28 mouse cellular contexts compared by ENCODE assay signal in genomic region chr7:134696126-134696979, GRCm38 (mm10). TPM values are rescaled to one million over a fixed set of nuclear protein-coding genes. Genes with fewer than 3 reads are reported as not detected.
DNase-seq lines count a peak whose midpoint lies in the region; ATAC-seq and TF ChIP-seq lines count a peak whose summit lies in the region.
"Had no signal": no experiment of that assay in that cellular context is flagged by ENCODE, and none has a peak within 500 bp of the region (broad histone marks: within the 10 kb centered on the region; RNA-seq: fewer than 3 reads in every experiment).

No protein-coding gene starts in this region.

- H3K4me1 ChIP-seq in E14TG2a.4 (replicated peaks; ENCODE audit: low read depth, low read length), result peaks cover 88% of the 10 kb centered on the region
- H3K4me1 ChIP-seq in embryonic facial prominence, embryonic 10.5 days, result peaks cover 31% of the 10 kb centered on the region
- H3K4me1 ChIP-seq in intestine, postnatal 0 days (replicated peaks; ENCODE audit: control insufficient read depth, insufficient read depth, low read length), result peaks cover 32% of the 10 kb centered on the region
- H3K4me1 ChIP-seq in midbrain, embryonic 16.5 days (ENCODE audit: control insufficient read depth, insufficient read depth, low read length), result no peaks in the 10 kb centered on the region
- H3K4me1 ChIP-seq: hindbrain, embryonic 15.5 days; neural tube, embryonic 12.5 days had no signal

- ATAC-seq in intestine, postnatal 0 days, result peak; percentile 60
- no peak for ATAC-seq in midbrain, embryonic 16.5 days
- ATAC-seq: forebrain, embryonic 16.5 days; lung, postnatal 0 days; midbrain, embryonic 13.5 days had no signal

- H3K4me3 ChIP-seq in E14TG2a.4 (replicated peaks; ENCODE audit: low read length), result 0 out of 2 replicates have a peak overlapping the region, but pooled peaks have one; percentile 10
- H3K4me3 ChIP-seq in embryonic facial prominence, embryonic 10.5 days, result no peak overlapping the region
- H3K4me3 ChIP-seq in intestine, postnatal 0 days (ENCODE audit: low read depth, low read length), result no peak overlapping the region
- no peak overlapping the region for H3K4me3 ChIP-seq in midbrain, embryonic 16.5 days (ENCODE audit: low read depth, low read length)
- H3K4me3 ChIP-seq: heart, embryonic 15.5 days; hindbrain, embryonic 15.5 days; midbrain, embryonic 13.5 days; neural tube, embryonic 12.5 days had no signal

- H3K36me3 ChIP-seq in E14TG2a.4 (ENCODE audit: insufficient read depth, low read length), result peaks cover 6% of the 10 kb centered on the region
- peaks cover 3% of the 10 kb centered on the region; the same call in 1 of the 2 replicates for H3K36me3 ChIP-seq in embryonic facial prominence, embryonic 10.5 days (replicated peaks)
- H3K36me3 ChIP-seq in intestine, postnatal 0 days (ENCODE audit: control insufficient read depth, insufficient read depth), result no peaks in the 10 kb centered on the region
- no peaks in the 10 kb centered on the region for H3K36me3 ChIP-seq in midbrain, embryonic 16.5 days (ENCODE audit: control insufficient read depth, insufficient read depth, low read length)
- H3K36me3 ChIP-seq: heart, embryonic 15.5 days; hindbrain, embryonic 15.5 days; midbrain, embryonic 13.5 days; neural tube, embryonic 12.5 days had no signal

- H3K9ac ChIP-seq in intestine, postnatal 0 days (ENCODE audit: low read depth, low read length), result no peak overlapping the region
- H3K9ac ChIP-seq in midbrain, embryonic 16.5 days (ENCODE audit: low read depth, low read length), result no peak overlapping the region
- H3K9ac ChIP-seq: heart, embryonic 15.5 days; hindbrain, embryonic 15.5 days; liver, postnatal 0 days; midbrain, embryonic 13.5 days; neural tube, embryonic 12.5 days had no signal

- 0 out of 2 replicates have a peak overlapping the region, but pooled peaks have one; percentile 35 for H3K27ac ChIP-seq in embryonic facial prominence, embryonic 10.5 days (replicated peaks)
- no peak overlapping the region for H3K27ac ChIP-seq in intestine, postnatal 0 days (ENCODE audit: low read depth, low read length)
- no peak overlapping the region for H3K27ac ChIP-seq in midbrain, embryonic 16.5 days (ENCODE audit: low read length)
- H3K27ac ChIP-seq: heart, embryonic 15.5 days; hindbrain, embryonic 15.5 days; midbrain, embryonic 13.5 days; neural tube, embryonic 12.5 days had no signal

- H3K9me3 ChIP-seq in E14TG2a.4 (ENCODE audit: low read length), result no peaks in the 10 kb centered on the region
- no peaks in the 10 kb centered on the region for H3K9me3 ChIP-seq in embryonic facial prominence, embryonic 10.5 days
- no peaks in the 10 kb centered on the region for H3K9me3 ChIP-seq in intestine, postnatal 0 days (ENCODE audit: control insufficient read depth)
- H3K9me3 ChIP-seq in midbrain, embryonic 16.5 days (replicated peaks; ENCODE audit: control insufficient read depth, low read length, poor library complexity, severe bottlenecking), result no peaks in the 10 kb centered on the region
- H3K9me3 ChIP-seq: heart, embryonic 15.5 days; hindbrain, embryonic 15.5 days; midbrain, embryonic 13.5 days; neural tube, embryonic 12.5 days had no signal

- DNase-seq in ES-CJ7 (ENCODE audit: low read depth, low spot score), result peak; percentile 42
- DNase-seq in embryonic facial prominence, embryonic 10.5 days (ENCODE audit: low spot score), result no peak
- DNase-seq in ovary, postnatal 36 days (ENCODE audit: low spot score), result no peak
- DNase-seq in urinary bladder, adult 18-20 months (ENCODE audit: low spot score in 2 of 2), result no peak
- no peak for DNase-seq in adipocyte (ENCODE audit: low spot score)
- DNase-seq: adrenal gland, adult 2 months; B cell, adult 2 months; cerebellum, adult 2 months; cerebellum, postnatal 25 days; gastrocnemius, postnatal 10 days; heart, adult 18-20 months; heart, postnatal 4 days; kidney, adult 18-20 months; kidney, postnatal 10 days; liver, postnatal 0 days; retina, postnatal 1 day; right cerebral cortex, postnatal 25 days; thymus, adult 2 months had no signal

- H3K4me2 ChIP-seq in intestine, postnatal 0 days (replicated peaks; ENCODE audit: low read depth), result no peak overlapping the region
- H3K4me2 ChIP-seq in midbrain, embryonic 16.5 days (ENCODE audit: low read length), result no peak overlapping the region
- H3K4me2 ChIP-seq: heart, embryonic 15.5 days; hindbrain, embryonic 15.5 days; midbrain, embryonic 13.5 days; neural tube, embryonic 12.5 days had no signal

- H3K27me3 ChIP-seq in E14TG2a.4 (ENCODE audit: insufficient read depth, low read length), result no peaks in the 10 kb centered on the region
- no peaks in the 10 kb centered on the region for H3K27me3 ChIP-seq in embryonic facial prominence, embryonic 10.5 days (replicated peaks; ENCODE audit: low read depth, poor library complexity, severe bottlenecking)
- no peaks in the 10 kb centered on the region for H3K27me3 ChIP-seq in intestine, postnatal 0 days (replicated peaks; ENCODE audit: control insufficient read depth, insufficient read depth, low read length)
- H3K27me3 ChIP-seq in midbrain, embryonic 16.5 days (ENCODE audit: control insufficient read depth, insufficient read depth, low read depth, low read length), result no peaks in the 10 kb centered on the region
- H3K27me3 ChIP-seq: CH12.LX; heart, embryonic 15.5 days; hindbrain, embryonic 15.5 days; midbrain, embryonic 13.5 days; neural tube, embryonic 12.5 days had no signal

- no peak for TF ChIP-seq CTCF in E14TG2a.4 (conservative IDR thresholded peaks at IDR 0.05; ENCODE audit: low read length)
- no peak for TF ChIP-seq CTCF in intestine, postnatal 0 days (IDR thresholded peaks at IDR 0.05; ENCODE audit: low read depth)

- WGBS in embryonic facial prominence, embryonic 10.5 days, result 79% methylated on average over 10 of the region's 10 CpGs
- WGBS in intestine, postnatal 0 days, result 57% methylated on average over 10 of the region's 10 CpGs
- 90% methylated on average over 10 of the region's 10 CpGs for WGBS in midbrain, embryonic 16.5 days

RNA-seq across cellular contexts. Expression of gene Dock1, which starts 25.9 kb away (rescaled TPM):
- polyA plus RNA-seq in embryonic facial prominence, embryonic 10.5 days (2016; fragmentation: Nextera tagmentation; extraction: Ambion mirVana), result 38.0 and 40.3 TPM in 2 replicates
- 8.7 and 9.7 TPM in 2 replicates for polyA plus RNA-seq in intestine, postnatal 0 days (2015; fragmentation: Nextera tagmentation; extraction: Ambion mirVana)
- 5.5 and 6.9 TPM in 2 replicates for polyA plus RNA-seq in midbrain, embryonic 16.5 days (2015; fragmentation: Nextera tagmentation; extraction: Ambion mirVana)
